ENCODE assay signal across 7 mouse cellular contexts in genomic region chr2:62627728-62628127, GRCm38 (mm10). TPM values are rescaled to one million over a fixed set of nuclear protein-coding genes. Genes with fewer than 3 reads are reported as not detected.
A peak's percentile ranks its signal among the peaks of the same experiment; 100 is the strongest.
DNase-seq lines count a peak whose midpoint lies in the region; ATAC-seq and TF ChIP-seq lines count a peak whose summit lies in the region.

No protein-coding gene starts in this region.

- TF ChIP-seq POLR2A in CH12.LX (IDR thresholded peaks at IDR 0.05; ENCODE audit: low read depth, low read length), result no peak

- no peak overlapping the region for H3K4me3 ChIP-seq in CH12.LX (replicated peaks in 1 of 3; ENCODE audit: low read depth in 2 of 3, low read length in 2 of 3, poor library complexity in 1 of 3)

- TF ChIP-seq CTCF in CH12.LX (conservative IDR thresholded peaks at IDR 0.05 in 1 of 2, IDR thresholded peaks at IDR 0.05 in 1 of 2; ENCODE audit: low read depth in 2 of 2, low read length in 2 of 2), result peak; percentile 29 to 74

- TF ChIP-seq RAD21 in CH12.LX (IDR thresholded peaks at IDR 0.05; ENCODE audit: low read depth, low read length), result peak; percentile 89

- in situ Hi-C loops in CH12.LX (cut with MboI; ENCODE audit: low pct_ligation_motif_present, low pct_unique_long_range_greater_than_20kb, low sequenced_read_pairs), result loop anchor here (5.0 to 10.0 kb wide), 2 partner anchors 170 to 653 kb away; no protein-coding TSS in a partner anchor

- no peaks in the 10 kb centered on the region for H3K27me3 ChIP-seq in CH12.LX (replicated peaks)

- no peak for TF ChIP-seq EP300 in CH12.LX (IDR thresholded peaks at IDR 0.05; ENCODE audit: low read length)

- H3K79me2 ChIP-seq in CH12.LX (replicated peaks; ENCODE audit: control insufficient read depth, extremely low read depth, insufficient read depth, poor library complexity, severe bottlenecking), result no peaks in the 10 kb centered on the region

- H3K4me2 ChIP-seq in CH12.LX (ENCODE audit: insufficient read depth, low read depth, poor library complexity, severe bottlenecking), result no peak overlapping the region

- dilution Hi-C loops in CH12.LX (cut with MboI; ENCODE audit: extremely low pct_ligation_motif_present, extremely low pct_unique_long_range_greater_than_20kb, low sequenced_read_pairs), result no loop called here

- no peak overlapping the region for H3K27ac ChIP-seq in CH12.LX (ENCODE audit: insufficient read depth, low read depth)

- DNase-seq in kidney, adult 9 months, result peak; percentile 32
- DNase-seq in kidney, adult 18-20 months, result no peak
- DNase-seq in B cell, adult 2 months, result peak; percentile 23
- DNase-seq in CH12.LX (ENCODE audit: extremely low read depth), result peak; percentile 40
- DNase-seq in Muller cell, postnatal 12 days (ENCODE audit: inconsistent ontology term), result no peak
- DNase-seq in right cerebral cortex, postnatal 25 days, result no peak

- H3K9ac ChIP-seq in CH12.LX (ENCODE audit: insufficient read depth, low read depth), result no peak overlapping the region

- H3K4me1 ChIP-seq in CH12.LX (ENCODE audit: control insufficient read depth in 1 of 2, insufficient read depth in 2 of 2), result no peaks in the 10 kb centered on the region

- peaks cover 0 to 4% of the 10 kb centered on the region in 2 experiments for H3K36me3 ChIP-seq in CH12.LX (replicated peaks in 1 of 2; ENCODE audit: control insufficient read depth in 1 of 2, insufficient read depth in 1 of 2, low read length in 1 of 2)

- ATAC-seq in granulocyte monocyte progenitor cell, adult 5-6 weeks (replicated peaks; ENCODE audit: poor library complexity, severe bottlenecking), result peak; percentile 72

- no peaks in the 10 kb centered on the region for H3K9me3 ChIP-seq in CH12.LX (replicated peaks; ENCODE audit: low read length)

TF ChIP-seq in CH12.LX, 34 proteins besides CTCF, POLR2A, EP300 and RAD21:
- TF ChIP-seq JUND (conservative IDR thresholded peaks at IDR 0.05; ENCODE audit: low read depth, low read length) (no peak), SIN3A (IDR thresholded peaks at IDR 0.05; ENCODE audit: low read length) (0 out of 2 replicates have a peak, but pooled peaks have one; percentile 23), MAZ (IDR thresholded peaks at IDR 0.05; ENCODE audit: low read depth, low read length) (0 out of 2 replicates have a peak, but pooled peaks have one; percentile 79), ZC3H11A (IDR thresholded peaks at IDR 0.05; ENCODE audit: low read depth, low read length) (peak; percentile 61), RCOR1 (conservative IDR thresholded peaks at IDR 0.05; ENCODE audit: low read depth, low read length) (no peak), SMC3 (IDR thresholded peaks at IDR 0.05; ENCODE audit: low read depth, low read length) (peak; percentile 70), ZNF384 (IDR thresholded peaks at IDR 0.05; ENCODE audit: low read depth, low read length) (peak; percentile 96), MYC (IDR thresholded peaks at IDR 0.05; ENCODE audit: low read depth, low read length) (no peak)

RNA-seq across cellular contexts. Expression of gene Ifih1, which starts 18.3 kb away (rescaled TPM):
- total RNA-seq in CH12.LX (2012; rRNA removed) (1.6 and 2.0 TPM in 2 replicates), CH12.LX (2014; rRNA removed) (2.2 and 2.5 TPM in 2 replicates)
- polyA plus RNA-seq in CH12.LX (2012; ENCODE audit: insufficient read length, low read depth), result 3.6 and 4.5 TPM in 2 replicates
- 8.8 and 10.1 TPM in 2 replicates for total RNA-seq in granulocyte monocyte progenitor cell, adult 5-6 weeks (2014; fragmentation: Nextera tagmentation)
- total RNA-seq in granulocyte monocyte progenitor cell, adult 5-6 weeks (2017), result 14.4 and 19.9 TPM in 2 replicates

RNA-seq across cellular contexts. Expression of gene Gca, which starts 36.4 kb away (rescaled TPM):
- 4.7 and 5.2 TPM in 2 replicates for total RNA-seq in CH12.LX (2012; rRNA removed)
- total RNA-seq in CH12.LX (2014; rRNA removed), result 1.7 and 4.2 TPM in 2 replicates
- 10.1 and 10.9 TPM in 2 replicates for polyA plus RNA-seq in CH12.LX (2012; ENCODE audit: insufficient read length, low read depth)
- total RNA-seq in granulocyte monocyte progenitor cell, adult 5-6 weeks (2014; fragmentation: Nextera tagmentation), result 19.9 and 31.0 TPM in 2 replicates
- 13.8 and 18.3 TPM in 2 replicates for total RNA-seq in granulocyte monocyte progenitor cell, adult 5-6 weeks (2017)

RNA-seq across cellular contexts. Expression of gene Fap, which starts 53.9 kb away (rescaled TPM):
- not detected in 2 replicates for total RNA-seq in CH12.LX (2012; rRNA removed)
- 0.15 and 0.19 TPM in 2 replicates for total RNA-seq in CH12.LX (2014; rRNA removed)
- polyA plus RNA-seq in CH12.LX (2012; ENCODE audit: insufficient read length, low read depth), result not detected in 2 replicates
- 13.2 TPM in 1 of 2 replicates, not detected in the other for total RNA-seq in granulocyte monocyte progenitor cell, adult 5-6 weeks (2014; fragmentation: Nextera tagmentation)
- total RNA-seq in granulocyte monocyte progenitor cell, adult 5-6 weeks (2017), result not detected in 2 replicates

Comparison
In these comparisons a context has a peak if more than half of its experiments do, and no peak if none do; other contexts are left out.
1. DNase-seq: peak in kidney, adult 9 months (single experiment), B cell, adult 2 months (2 of 2) and CH12.LX (single experiment); none in kidney, adult 18-20 months (single experiment), Muller cell, postnatal 12 days (single experiment) and right cerebral cortex, postnatal 25 days (single experiment).